Mouse (Mus musculus): ENCODE data around the gene Chd6.

DNA sequence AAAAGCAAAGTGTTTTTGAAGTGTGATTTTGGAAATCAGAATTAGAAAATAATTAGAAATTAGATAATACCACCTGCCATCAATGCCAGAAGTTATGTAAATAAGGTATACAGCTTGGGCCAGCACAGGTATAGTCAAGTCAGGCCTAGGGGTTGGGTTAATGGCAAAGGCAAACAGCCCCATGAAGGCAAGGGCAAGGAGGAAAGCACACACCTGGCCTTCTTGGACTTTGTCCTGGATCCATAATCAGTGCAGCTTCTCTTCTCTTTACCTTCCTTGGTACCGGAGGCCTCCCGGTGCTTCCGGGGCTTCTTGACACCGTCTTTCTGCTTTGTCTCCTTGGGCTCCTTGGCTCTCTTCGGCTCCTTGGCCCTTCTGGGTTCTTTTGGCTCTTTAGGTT lies 56.7 kb downstream of the Chd6 start:
- TF ChIP-seq CTCF (IDR thresholded peaks at IDR 0.05; ENCODE audit: low read depth) (no peak), EP300 (optimal IDR thresholded peaks at IDR 0.05) (no peak)
